Mouse (Mus musculus): ENCODE results near the gene Anks3. TPM values are rescaled to one million over a fixed set of nuclear protein-coding genes. Genes with fewer than 3 reads are reported as not detected.

The Anks3 gene
- polyA plus RNA-seq, 1 experiment from 2014 or later = 32.4 TPM

- no peaks in the 10 kb centered on the region; the same call in 1 of the 2 replicates for H3K36me3 ChIP-seq (replicated peaks; ENCODE audit: control insufficient read depth, insufficient read depth, low read depth, low read length)
- peak overlapping the region; percentile 71 for H3K4me2 ChIP-seq (ENCODE audit: low read depth, low read length)
- no peaks in the 10 kb centered on the region for H3K9me3 ChIP-seq (replicated peaks; ENCODE audit: control insufficient read depth, low read length)
- H3K9ac ChIP-seq (replicated peaks; ENCODE audit: low read length) = peak overlapping the region; percentile 75
- no peaks in the 10 kb centered on the region for H3K27me3 ChIP-seq (ENCODE audit: control insufficient read depth, insufficient read depth, low read length)
- no peaks in the 10 kb centered on the region; the same call in 1 of the 2 replicates for H3K4me1 ChIP-seq (ENCODE audit: control insufficient read depth, insufficient read depth, low read length)
- no peak for ATAC-seq (replicated peaks; ENCODE audit: insufficient number of reproducible peaks, low FRiP score, low TSS enrichment, low read depth)
- peak overlapping the region; percentile 80 for H3K4me3 ChIP-seq (ENCODE audit: low read depth, low read length)
- no peak overlapping the region for H3K27ac ChIP-seq (replicated peaks; ENCODE audit: low read depth, low read length)
- DNase-seq (ENCODE audit: low spot score) = peak; percentile 5
- 47% methylated on average over 9 of the region's 9 CpGs for WGBS
Observed at GRCm38 (mm10) chr16:4963346-4963745, 659 bp downstream of the Anks3 start.

GRCm38 (mm10) chr16:4960260-4960659, 3.7 kb downstream of the Anks3 start:
- WGBS = 79% methylated on average over 8 of the region's 8 CpGs
- Histone ChIP-seq H3K4me2 (ENCODE audit: low read depth, low read length) (no peak overlapping the region), H3K9ac (replicated peaks; ENCODE audit: low read length) (no peak overlapping the region), H3K4me1 (ENCODE audit: control insufficient read depth, insufficient read depth, low read length) (no peaks in the 10 kb centered on the region; the same call in 1 of the 2 replicates), H3K9me3 (replicated peaks; ENCODE audit: control insufficient read depth, low read length) (no peaks in the 10 kb centered on the region), H3K4me3 (ENCODE audit: low read depth, low read length) (no peak overlapping the region), H3K27me3 (ENCODE audit: control insufficient read depth, insufficient read depth, low read length) (no peaks in the 10 kb centered on the region), H3K36me3 (replicated peaks; ENCODE audit: control insufficient read depth, insufficient read depth, low read depth, low read length) (no peaks in the 10 kb centered on the region; the same call in 1 of the 2 replicates), H3K27ac (replicated peaks; ENCODE audit: low read depth, low read length) (no peak overlapping the region)
- ATAC-seq (replicated peaks; ENCODE audit: insufficient number of reproducible peaks, low FRiP score, low TSS enrichment, low read depth) = no peak
- no peak for DNase-seq (ENCODE audit: low spot score)

GRCm38 (mm10) chr16:4957446-4957845, 6.6 kb downstream of the Anks3 start:
- Histone ChIP-seq H3K36me3 (replicated peaks; ENCODE audit: control insufficient read depth, insufficient read depth, low read depth, low read length) (peaks cover 2% of the 10 kb centered on the region), H3K9me3 (replicated peaks; ENCODE audit: control insufficient read depth, low read length) (no peaks in the 10 kb centered on the region), H3K4me2 (ENCODE audit: low read depth, low read length) (no peak overlapping the region), H3K9ac (replicated peaks; ENCODE audit: low read length) (no peak overlapping the region), H3K27ac (replicated peaks; ENCODE audit: low read depth, low read length) (no peak overlapping the region), H3K4me3 (ENCODE audit: low read depth, low read length) (no peak overlapping the region), H3K27me3 (ENCODE audit: control insufficient read depth, insufficient read depth, low read length) (no peaks in the 10 kb centered on the region), H3K4me1 (ENCODE audit: control insufficient read depth, insufficient read depth, low read length) (no peaks in the 10 kb centered on the region)
- no peak for DNase-seq (ENCODE audit: low spot score)
- no peak for ATAC-seq (replicated peaks; ENCODE audit: insufficient number of reproducible peaks, low FRiP score, low TSS enrichment, low read depth)
- WGBS = 92% methylated on average over 3 of the region's 3 CpGs

- peaks cover 4% of the 10 kb centered on the region for H3K36me3 ChIP-seq (replicated peaks; ENCODE audit: control insufficient read depth, insufficient read depth, low read depth, low read length)
- H3K9ac ChIP-seq (replicated peaks; ENCODE audit: low read length) = no peak overlapping the region
- no peaks in the 10 kb centered on the region for H3K27me3 ChIP-seq (ENCODE audit: control insufficient read depth, insufficient read depth, low read length)
- H3K9me3 ChIP-seq (replicated peaks; ENCODE audit: control insufficient read depth, low read length) = no peaks in the 10 kb centered on the region
- DNase-seq (ENCODE audit: low spot score) (no peak), ATAC-seq (replicated peaks; ENCODE audit: insufficient number of reproducible peaks, low FRiP score, low TSS enrichment, low read depth) (no peak)
- H3K4me2 ChIP-seq (ENCODE audit: low read depth, low read length) = no peak overlapping the region
- H3K4me3 ChIP-seq (ENCODE audit: low read depth, low read length) = no peak overlapping the region
- no peak overlapping the region for H3K27ac ChIP-seq (replicated peaks; ENCODE audit: low read depth, low read length)
- H3K4me1 ChIP-seq (ENCODE audit: control insufficient read depth, insufficient read depth, low read length) = no peaks in the 10 kb centered on the region
- 90% methylated on average over 3 of the region's 3 CpGs for WGBS
Observed at GRCm38 (mm10) chr16:4956609-4957008, 7.4 kb downstream of the Anks3 start.

GRCm38 (mm10) chr16:4947378-4947777, 16.6 kb downstream of the Anks3 start:
- no peak overlapping the region for H3K4me3 ChIP-seq (ENCODE audit: low read depth, low read length)
- DNase-seq (ENCODE audit: low spot score) (no peak), ATAC-seq (replicated peaks; ENCODE audit: insufficient number of reproducible peaks, low FRiP score, low TSS enrichment, low read depth) (no peak)
- no peak overlapping the region for H3K9ac ChIP-seq (replicated peaks; ENCODE audit: low read length)
- WGBS = 92% methylated on average over 4 of the region's 4 CpGs
- H3K36me3 ChIP-seq (replicated peaks; ENCODE audit: control insufficient read depth, insufficient read depth, low read depth, low read length) = peaks cover 9% of the 10 kb centered on the region
- H3K4me1 ChIP-seq (ENCODE audit: control insufficient read depth, insufficient read depth, low read length) = no peaks in the 10 kb centered on the region
- no peak overlapping the region for H3K4me2 ChIP-seq (ENCODE audit: low read depth, low read length)
- H3K27me3 ChIP-seq (ENCODE audit: control insufficient read depth, insufficient read depth, low read length) = no peaks in the 10 kb centered on the region
- no peak overlapping the region for H3K27ac ChIP-seq (replicated peaks; ENCODE audit: low read depth, low read length)
- H3K9me3 ChIP-seq (replicated peaks; ENCODE audit: control insufficient read depth, low read length) = no peaks in the 10 kb centered on the region

- H3K27ac ChIP-seq (replicated peaks; ENCODE audit: low read depth, low read length) = no peak overlapping the region
- 92% methylated on average over 3 of the region's 3 CpGs for WGBS
- H3K9me3 ChIP-seq (replicated peaks; ENCODE audit: control insufficient read depth, low read length) = no peaks in the 10 kb centered on the region
- H3K4me2 ChIP-seq (ENCODE audit: low read depth, low read length) = no peak overlapping the region
- no peak overlapping the region for H3K4me3 ChIP-seq (ENCODE audit: low read depth, low read length)
- no peaks in the 10 kb centered on the region for H3K27me3 ChIP-seq (ENCODE audit: control insufficient read depth, insufficient read depth, low read length)
- ATAC-seq (replicated peaks; ENCODE audit: insufficient number of reproducible peaks, low FRiP score, low TSS enrichment, low read depth) = no peak
- H3K36me3 ChIP-seq (replicated peaks; ENCODE audit: control insufficient read depth, insufficient read depth, low read depth, low read length) = peaks cover 11% of the 10 kb centered on the region
- DNase-seq (ENCODE audit: low spot score) = no peak
- H3K4me1 ChIP-seq (ENCODE audit: control insufficient read depth, insufficient read depth, low read length) = no peaks in the 10 kb centered on the region
- H3K9ac ChIP-seq (replicated peaks; ENCODE audit: low read length) = no peak overlapping the region
Observed at GRCm38 (mm10) chr16:4946155-4946554, 17.9 kb downstream of the Anks3 start.

GRCm38 (mm10) chr16:4945415-4945814, 18.6 kb downstream of the Anks3 start:
- H3K27me3 ChIP-seq (ENCODE audit: control insufficient read depth, insufficient read depth, low read length) = no peaks in the 10 kb centered on the region
- H3K4me3 ChIP-seq (ENCODE audit: low read depth, low read length) = no peak overlapping the region
- no peak overlapping the region for H3K9ac ChIP-seq (replicated peaks; ENCODE audit: low read length)
- DNase-seq (ENCODE audit: low spot score) (no peak), ATAC-seq (replicated peaks; ENCODE audit: insufficient number of reproducible peaks, low FRiP score, low TSS enrichment, low read depth) (no peak)
- H3K27ac ChIP-seq (replicated peaks; ENCODE audit: low read depth, low read length) = no peak overlapping the region
- H3K4me2 ChIP-seq (ENCODE audit: low read depth, low read length) = no peak overlapping the region
- H3K4me1 ChIP-seq (ENCODE audit: control insufficient read depth, insufficient read depth, low read length) = no peaks in the 10 kb centered on the region
- 74% methylated on average over 4 of the region's 4 CpGs for WGBS
- no peaks in the 10 kb centered on the region for H3K9me3 ChIP-seq (replicated peaks; ENCODE audit: control insufficient read depth, low read length)
- peaks cover 11% of the 10 kb centered on the region for H3K36me3 ChIP-seq (replicated peaks; ENCODE audit: control insufficient read depth, insufficient read depth, low read depth, low read length)

GRCm38 (mm10) chr16:4943431-4943830, 20.6 kb downstream of the Anks3 start:
- H3K4me3 ChIP-seq (ENCODE audit: low read depth, low read length) = no peak overlapping the region
- peaks cover 5% of the 10 kb centered on the region; the same call in 1 of the 2 replicates for H3K4me1 ChIP-seq (ENCODE audit: control insufficient read depth, insufficient read depth, low read length)
- no peak overlapping the region for H3K27ac ChIP-seq (replicated peaks; ENCODE audit: low read depth, low read length)
- no peaks in the 10 kb centered on the region for H3K27me3 ChIP-seq (ENCODE audit: control insufficient read depth, insufficient read depth, low read length)
- H3K9ac ChIP-seq (replicated peaks; ENCODE audit: low read length) = no peak overlapping the region
- no peak for DNase-seq (ENCODE audit: low spot score)
- 93% methylated on average over 3 of the region's 3 CpGs for WGBS
- no peak overlapping the region for H3K4me2 ChIP-seq (ENCODE audit: low read depth, low read length)
- H3K36me3 ChIP-seq (replicated peaks; ENCODE audit: control insufficient read depth, insufficient read depth, low read depth, low read length) = peaks cover 11% of the 10 kb centered on the region
- no peak for ATAC-seq (replicated peaks; ENCODE audit: insufficient number of reproducible peaks, low FRiP score, low TSS enrichment, low read depth)
- no peaks in the 10 kb centered on the region for H3K9me3 ChIP-seq (replicated peaks; ENCODE audit: control insufficient read depth, low read length)
